Mouse (Mus musculus) cerebellum, adult 18-20 months (tissue): ENCODE data around the gene Abhd6.

Experiments used
- DNase-seq, 2 experiments: peaks; one replicate each; pipeline ENCODE4 v3.0.0; 2021

The Abhd6 gene

GRCm38 (mm10) chr14:8032087-8032944, 29.6 kb downstream of the Abhd6 start:
- peak; percentile 65 to 77 for DNase-seq

GRCm38 (mm10) chr14:8034561-8034960, 31.9 kb downstream of the Abhd6 start:
- no peak for DNase-seq

DNA sequence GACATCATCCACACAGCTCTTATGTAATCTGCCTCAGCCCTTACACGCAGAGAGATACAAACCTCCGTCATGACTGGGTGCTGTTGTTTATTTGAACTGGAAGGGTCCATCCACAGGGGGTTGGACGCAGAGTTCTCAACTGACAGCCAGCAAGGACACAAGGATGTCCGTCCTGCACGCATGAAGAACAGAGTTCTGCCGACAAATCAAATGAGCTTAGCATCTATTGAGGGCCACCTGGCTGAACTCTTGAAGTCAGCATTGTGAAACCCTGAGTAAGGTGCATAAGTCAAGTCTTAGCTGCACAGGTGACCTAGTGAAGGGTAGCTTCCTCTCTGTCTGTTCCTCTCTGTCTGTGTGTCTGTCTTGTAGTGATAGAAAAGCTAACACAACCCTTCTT, 33.2 kb downstream of the Abhd6 start:
- DNase-seq = no peak

GRCm38 (mm10) chr14:8036406-8036805, 33.7 kb downstream of the Abhd6 start:
- DNase-seq = no peak

- no peak for DNase-seq
Observed at GRCm38 (mm10) chr14:8038150-8038549, 35.4 kb downstream of the Abhd6 start.

DNA sequence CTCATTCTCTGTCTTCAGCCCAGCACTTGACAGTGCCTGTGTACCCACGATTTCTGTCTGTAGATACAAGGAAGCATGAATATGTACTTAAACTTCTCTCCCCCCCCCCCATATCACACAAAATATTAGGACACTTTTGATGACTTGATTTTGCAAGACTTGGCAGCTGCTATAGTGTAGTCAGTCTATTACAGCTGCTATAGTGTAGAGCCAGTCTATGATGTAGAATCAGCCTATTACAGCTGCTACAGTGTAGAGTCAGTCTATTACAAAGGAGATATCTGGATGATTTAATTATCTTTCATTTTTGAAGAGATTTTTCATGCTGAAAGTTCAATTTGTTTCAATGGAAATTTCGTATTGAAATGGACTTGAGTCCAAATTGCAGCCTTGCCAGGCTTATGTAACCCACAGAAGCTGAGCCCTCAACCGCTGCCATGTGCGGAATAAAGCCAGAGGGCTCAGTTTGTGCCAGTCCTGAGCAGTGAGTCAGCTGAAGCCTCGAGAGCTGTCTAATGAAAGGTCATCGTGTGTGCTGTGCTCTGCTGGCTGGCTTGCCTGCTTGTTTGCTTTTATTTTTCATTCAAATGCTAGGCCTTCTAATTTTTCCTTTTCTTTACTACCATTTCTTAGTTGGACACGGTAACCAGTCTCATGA, 36.2 kb downstream of the Abhd6 start:
- peak; percentile 74 to 83 for DNase-seq

GRCm38 (mm10) chr14:8040179-8040578, 37.5 kb downstream of the Abhd6 start:
- DNase-seq = no peak

- no peak for DNase-seq
Observed at GRCm38 (mm10) chr14:8040911-8041678, 38.4 kb downstream of the Abhd6 start.

DNA sequence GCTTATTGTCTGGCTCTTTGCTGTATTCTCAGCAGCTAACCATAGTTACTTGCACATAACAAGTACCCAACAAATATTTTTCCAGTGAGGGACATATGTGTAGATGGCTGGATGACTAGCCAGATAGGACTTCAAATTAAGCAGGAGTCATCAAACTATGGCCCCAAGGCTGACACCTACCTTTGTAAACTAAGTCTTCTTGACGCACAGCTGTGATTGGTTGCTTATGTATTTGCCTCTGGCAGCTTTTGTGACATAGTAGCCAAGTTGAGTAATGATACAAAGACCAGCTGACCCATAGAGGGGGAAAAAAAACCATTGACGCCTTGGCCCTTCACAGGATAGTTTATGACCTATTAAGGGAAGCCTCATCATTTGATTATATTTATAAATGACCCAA, 39.4 kb downstream of the Abhd6 start:
- DNase-seq = no peak

- DNase-seq = no peak
Observed at GRCm38 (mm10) chr14:8042577-8042976, 39.9 kb downstream of the Abhd6 start.

- peak; percentile 42 to 64 for DNase-seq
Observed at GRCm38 (mm10) chr14:8044330-8044729, 41.6 kb downstream of the Abhd6 start.

DNA sequence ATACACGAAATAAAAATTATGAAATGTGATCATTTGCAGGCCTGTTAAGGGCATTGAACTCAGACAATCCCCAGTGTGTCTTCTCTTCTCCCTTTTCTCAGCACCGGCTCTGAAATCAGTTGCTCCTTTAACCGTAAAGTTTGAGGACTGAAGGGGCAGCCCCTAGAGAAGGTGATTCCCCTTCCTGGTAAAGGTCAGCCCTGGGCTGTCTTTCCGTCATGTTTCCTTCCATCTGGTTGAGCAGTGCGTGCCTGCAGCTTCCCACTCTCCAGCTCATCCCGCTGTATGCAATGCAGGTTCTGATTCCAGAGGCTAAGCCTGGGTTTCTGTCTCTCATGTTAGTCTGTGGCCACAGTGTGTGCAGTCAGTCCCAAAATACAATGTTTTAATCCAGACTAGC, 42.1 kb downstream of the Abhd6 start:
- no peak for DNase-seq

- no peak for DNase-seq
Observed at GRCm38 (mm10) chr14:8045187-8045846, 42.6 kb downstream of the Abhd6 start.

- no peak for DNase-seq
Observed at GRCm38 (mm10) chr14:8046839-8047238, 44.1 kb downstream of the Abhd6 start.

DNA sequence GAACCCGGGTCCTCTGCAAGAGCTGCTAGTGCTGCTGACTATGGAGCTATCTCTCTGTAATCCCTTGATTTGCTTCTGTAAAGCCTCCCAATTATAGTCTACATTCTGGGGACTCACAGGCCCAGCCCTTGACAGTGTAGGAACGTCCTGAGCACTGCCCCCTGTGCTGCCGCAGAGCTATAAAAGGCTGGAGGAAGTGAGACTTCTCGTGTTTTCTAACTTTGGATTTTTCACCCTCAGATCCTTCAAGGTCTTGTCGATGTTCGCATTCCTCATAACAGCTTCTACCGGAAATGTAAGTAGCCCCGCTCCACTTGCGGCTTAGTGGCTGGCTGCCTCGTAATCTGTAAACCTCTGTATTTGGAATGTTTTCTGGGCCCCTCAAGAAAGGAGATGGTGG, 46.6 kb downstream of the Abhd6 start:
- no peak for DNase-seq

GRCm38 (mm10) chr14:8051869-8052268, 49.2 kb downstream of the Abhd6 start:
- DNase-seq = no peak

DNA sequence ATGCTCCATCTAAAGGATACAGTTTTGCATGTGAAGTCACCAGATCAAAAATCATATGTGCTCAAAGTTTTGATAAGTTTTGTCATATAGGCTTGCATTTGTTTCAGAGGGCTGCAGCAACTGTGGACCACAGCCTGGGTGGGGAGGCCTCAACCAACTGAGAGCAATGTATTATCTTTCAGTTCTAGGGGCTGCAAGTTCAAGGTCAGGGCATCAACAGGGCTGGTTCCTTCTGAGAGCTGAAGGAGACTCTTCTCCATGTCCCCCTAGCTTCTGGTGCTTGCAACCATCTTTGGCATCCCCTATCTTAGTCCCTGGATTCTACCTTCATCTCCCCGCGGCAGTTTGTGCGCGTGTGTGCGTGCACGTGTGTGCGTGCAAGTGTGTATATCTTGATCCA, 50.0 kb downstream of the Abhd6 start:
- DNase-seq = no peak

DNA sequence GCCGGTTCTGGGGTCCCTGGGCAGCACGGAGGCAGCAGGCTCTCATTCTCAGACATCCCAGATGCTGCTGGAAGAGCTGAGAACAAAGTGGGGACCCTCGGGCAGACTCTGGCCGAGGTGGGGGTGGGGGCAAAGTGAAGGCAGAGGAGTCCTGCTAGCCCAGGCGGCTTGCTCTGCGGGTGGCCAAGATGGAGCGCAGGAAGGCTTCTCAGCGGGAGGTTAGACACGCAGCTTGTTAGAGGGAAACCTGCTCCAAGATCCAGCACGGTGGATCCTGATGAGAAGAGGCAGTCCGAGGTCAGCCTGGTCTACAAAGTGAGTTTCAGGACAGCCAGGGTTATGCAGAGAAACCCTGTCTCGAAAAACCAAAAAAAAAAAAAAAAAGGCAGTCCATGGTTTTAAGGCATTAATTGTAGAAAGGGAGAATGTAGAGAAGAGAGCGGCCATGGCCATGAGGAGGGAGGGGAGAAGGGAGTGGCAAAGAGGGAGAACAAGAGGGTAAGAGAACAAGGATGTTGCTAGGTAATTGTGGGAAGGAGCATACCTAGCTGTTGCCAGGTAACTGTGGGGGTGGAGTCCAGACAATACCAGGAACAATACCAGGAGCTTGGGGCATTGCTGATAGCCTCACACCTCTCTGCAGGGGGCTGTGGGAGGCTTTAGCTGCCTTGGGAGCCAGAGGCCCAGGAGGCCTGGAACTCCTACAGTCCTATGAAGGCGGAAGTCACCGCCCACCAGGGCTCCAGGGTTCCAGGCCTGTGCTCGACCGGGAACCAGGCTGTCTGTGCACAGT, 51.8 kb downstream of the Abhd6 start:
- DNase-seq = no peak

GRCm38 (mm10) chr14:8056076-8056475, 53.4 kb downstream of the Abhd6 start:
- no peak for DNase-seq

DNA sequence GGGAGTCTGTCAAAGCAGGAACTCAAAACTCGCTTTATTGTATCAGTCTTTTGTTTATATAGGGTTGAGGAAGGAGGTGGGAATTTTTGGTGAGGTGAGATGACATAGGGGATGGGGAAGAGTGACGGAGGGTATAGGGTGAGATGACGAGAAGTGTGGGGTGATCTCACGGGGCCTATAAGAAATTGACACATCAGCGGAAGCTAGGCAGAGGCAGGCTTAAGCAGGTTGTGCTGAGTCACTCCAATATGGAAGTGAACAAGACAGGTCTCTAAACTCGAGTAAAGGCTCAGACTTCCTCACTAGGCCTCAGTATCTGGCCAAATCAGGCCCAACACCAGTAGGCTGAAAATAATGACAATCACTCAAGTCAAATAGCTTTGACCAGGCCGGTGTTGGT, 57.2 kb downstream of the Abhd6 start:
- DNase-seq = no peak

DNA sequence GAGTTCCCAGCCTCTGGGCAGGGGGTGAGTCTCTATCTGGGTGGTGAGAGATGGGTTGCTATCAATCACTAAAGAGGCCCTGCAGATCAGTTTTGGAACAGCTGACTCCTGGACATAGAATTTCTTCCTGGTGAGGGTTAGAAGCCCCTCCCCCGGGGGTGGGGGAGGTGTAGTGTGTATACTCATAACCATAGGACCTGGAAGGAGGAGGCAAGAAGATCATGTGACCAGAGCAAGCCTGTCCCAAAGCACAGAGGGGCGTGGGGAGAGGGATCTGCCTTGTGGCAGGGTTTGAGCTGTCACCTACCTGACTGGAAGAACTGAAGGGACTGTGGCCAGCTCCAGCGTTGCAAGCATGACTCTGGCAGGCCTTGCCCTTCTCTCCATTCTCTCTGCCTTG, 59.4 kb downstream of the Abhd6 start:
- DNase-seq = no peak
